ENCODE assay signal across 10 mouse cellular contexts in the genomic region with DNA sequence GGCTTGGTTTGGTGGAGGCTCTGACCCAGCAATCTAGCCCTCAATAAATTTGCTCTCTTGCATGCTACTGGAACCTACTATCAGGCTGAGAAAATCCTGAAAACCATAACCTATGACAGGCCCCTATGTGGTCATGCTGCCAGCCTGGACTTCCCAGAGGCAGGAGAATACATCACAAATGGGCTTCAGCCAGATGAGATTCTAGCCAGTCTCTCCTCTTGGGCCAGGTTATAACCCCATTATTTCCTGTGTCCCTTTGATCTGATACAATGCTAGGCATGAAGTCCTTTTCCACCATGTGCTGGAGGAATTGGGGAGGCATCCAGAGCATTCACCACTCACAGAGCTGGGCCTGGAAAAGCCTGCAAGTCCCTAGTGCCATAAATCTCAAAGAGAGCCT. TPM values are rescaled to one million over a fixed set of nuclear protein-coding genes. Genes with fewer than 3 reads are reported as not detected.
DNase-seq lines count a peak whose midpoint lies in the region; ATAC-seq and TF ChIP-seq lines count a peak whose summit lies in the region.
"Had no signal": no experiment of that assay in that cellular context is flagged by ENCODE, and none has a peak within 500 bp of the region (broad histone marks: within the 10 kb centered on the region; RNA-seq: fewer than 3 reads in every experiment).

No protein-coding gene starts in this region.

- no peak for DNase-seq in heart, postnatal 25 days (ENCODE audit: low spot score)
- DNase-seq in midbrain, embryonic 10.5 days (ENCODE audit: low spot score): no peak
- DNase-seq in midbrain, embryonic 11.5 days (ENCODE audit: low spot score, missing footprints): no peak
- no peak for DNase-seq in embryo, embryonic 10.5 days (ENCODE audit: low spot score)
- DNase-seq: cerebellum, postnatal 25 days had no signal

- H3K9me3 ChIP-seq in heart, embryonic 11.5 days (replicated peaks; ENCODE audit: control insufficient read depth, low read length): no peaks in the 10 kb centered on the region
- no peaks in the 10 kb centered on the region for H3K9me3 ChIP-seq in midbrain, embryonic 10.5 days (replicated peaks)
- H3K9me3 ChIP-seq in midbrain, embryonic 11.5 days (ENCODE audit: control insufficient read depth, low read length): no peaks in the 10 kb centered on the region
- H3K9me3 ChIP-seq in intestine, postnatal 0 days (ENCODE audit: control insufficient read depth): no peaks in the 10 kb centered on the region

- peaks cover 9% of the 10 kb centered on the region for H3K36me3 ChIP-seq in heart, embryonic 11.5 days (ENCODE audit: control insufficient read depth, insufficient read depth, low read length)
- peaks cover 26% of the 10 kb centered on the region for H3K36me3 ChIP-seq in midbrain, embryonic 10.5 days
- H3K36me3 ChIP-seq in midbrain, embryonic 11.5 days (ENCODE audit: control insufficient read depth, insufficient read depth, low read length): 0 out of 2 replicates have a peak, but pooled peaks cover 2% of the 10 kb centered on the region
- H3K36me3 ChIP-seq in intestine, postnatal 0 days (ENCODE audit: control insufficient read depth, insufficient read depth): no peaks in the 10 kb centered on the region

- no peak for ATAC-seq in heart, embryonic 11.5 days (replicated peaks; ENCODE audit: insufficient number of reproducible peaks, low FRiP score, low TSS enrichment)
- ATAC-seq in midbrain, embryonic 11.5 days (ENCODE audit: low FRiP score): no peak
- no peak for ATAC-seq in intestine, postnatal 0 days
- ATAC-seq in inflammation-experienced regulatory T-cells, adult 6 months: no peak

- no peaks in the 10 kb centered on the region for H3K27me3 ChIP-seq in heart, embryonic 11.5 days (ENCODE audit: control insufficient read depth, insufficient read depth, low read length)
- H3K27me3 ChIP-seq in midbrain, embryonic 10.5 days (ENCODE audit: low read depth, poor library complexity, severe bottlenecking): peaks cover 19% of the 10 kb centered on the region
- H3K27me3 ChIP-seq in midbrain, embryonic 11.5 days (ENCODE audit: control insufficient read depth, insufficient read depth, low read length): no peaks in the 10 kb centered on the region
- no peaks in the 10 kb centered on the region for H3K27me3 ChIP-seq in intestine, postnatal 0 days (replicated peaks; ENCODE audit: control insufficient read depth, insufficient read depth, low read length)

- H3K4me2 ChIP-seq in heart, embryonic 11.5 days: no peak overlapping the region
- no peak overlapping the region for H3K4me2 ChIP-seq in midbrain, embryonic 11.5 days
- no peak overlapping the region for H3K4me2 ChIP-seq in intestine, postnatal 0 days (replicated peaks; ENCODE audit: low read depth)

- H3K4me1 ChIP-seq in heart, embryonic 11.5 days (ENCODE audit: control insufficient read depth, insufficient read depth, low read length): peaks cover 69% of the 10 kb centered on the region
- peaks cover 48% of the 10 kb centered on the region for H3K4me1 ChIP-seq in midbrain, embryonic 10.5 days
- H3K4me1 ChIP-seq in midbrain, embryonic 11.5 days (ENCODE audit: control insufficient read depth, insufficient read depth, low read length): no peaks in the 10 kb centered on the region; the same call in 1 of the 2 replicates
- 0 out of 2 replicates have a peak, but pooled peaks cover 3% of the 10 kb centered on the region for H3K4me1 ChIP-seq in intestine, postnatal 0 days (replicated peaks; ENCODE audit: control insufficient read depth, insufficient read depth, low read length)
- peaks cover 24% of the 10 kb centered on the region for H3K4me1 ChIP-seq in olfactory bulb, adult 2 months (ENCODE audit: control insufficient read depth, insufficient read depth, low read length)

- intact Hi-C loops in heart, postnatal 25 days (cut with DNase I): loop anchor here (2.0 kb wide), 1 partner anchor 13 kb away; no protein-coding TSS in a partner anchor

- no peak for TF ChIP-seq CTCF in intestine, postnatal 0 days (IDR thresholded peaks at IDR 0.05; ENCODE audit: low read depth)
- TF ChIP-seq CTCF in olfactory bulb, adult 2 months (IDR thresholded peaks at IDR 0.05; ENCODE audit: insufficient read depth, low read depth, low read length): no peak

- TF ChIP-seq POLR2A in olfactory bulb, adult 2 months (IDR thresholded peaks at IDR 0.05; ENCODE audit: insufficient read depth, low read depth, low read length): no peak

- no peak overlapping the region for H3K4me3 ChIP-seq in heart, embryonic 11.5 days (ENCODE audit: low read depth, low read length)
- no peak overlapping the region for H3K4me3 ChIP-seq in midbrain, embryonic 10.5 days
- H3K4me3 ChIP-seq in midbrain, embryonic 11.5 days (ENCODE audit: low read depth, low read length): no peak overlapping the region
- no peak overlapping the region for H3K4me3 ChIP-seq in intestine, postnatal 0 days (ENCODE audit: low read depth, low read length)
- H3K4me3 ChIP-seq in olfactory bulb, adult 2 months (ENCODE audit: insufficient read depth, low read depth, low read length): no peak overlapping the region

- H3K27ac ChIP-seq in heart, embryonic 11.5 days (ENCODE audit: low read depth, low read length): peak overlapping the region; percentile 91
- H3K27ac ChIP-seq in midbrain, embryonic 10.5 days (replicated peaks): peak overlapping the region; percentile 78; the same call in 1 of the 2 replicates
- no peak overlapping the region for H3K27ac ChIP-seq in midbrain, embryonic 11.5 days (ENCODE audit: low read depth, low read length)
- H3K27ac ChIP-seq in intestine, postnatal 0 days (ENCODE audit: low read depth, low read length): 0 out of 2 replicates have a peak overlapping the region, but pooled peaks have one; percentile 30
- H3K27ac ChIP-seq in olfactory bulb, adult 2 months (ENCODE audit: insufficient read depth, low read depth, low read length): peak overlapping the region; percentile 44; the same call in 1 of the 2 replicates

- H3K9ac ChIP-seq in heart, embryonic 11.5 days (ENCODE audit: low read depth, low read length): 0 out of 2 replicates have a peak overlapping the region, but pooled peaks have one; percentile 3
- H3K9ac ChIP-seq in midbrain, embryonic 11.5 days (ENCODE audit: low read length): no peak overlapping the region
- no peak overlapping the region for H3K9ac ChIP-seq in intestine, postnatal 0 days (ENCODE audit: low read depth, low read length)

RNA-seq across cellular contexts. Expression of a gene that starts 36.4 kb away (rescaled TPM):
- polyA plus RNA-seq in heart, embryonic 11.5 days (2014; fragmentation: Nextera tagmentation; extraction: Ambion mirVana): 0.17 and 0.66 TPM in 2 replicates
- not detected for total RNA-seq in heart, postnatal 25 days (2021)
- polyA plus RNA-seq in midbrain, embryonic 10.5 days (2016; fragmentation: Nextera tagmentation; extraction: Ambion mirVana): 0.11 and 0.19 TPM in 2 replicates
- 0.19 TPM in 1 of 2 replicates, not detected in the other for polyA plus RNA-seq in midbrain, embryonic 11.5 days (2014; fragmentation: Nextera tagmentation; extraction: Ambion mirVana)
- not detected in 2 replicates for polyA plus RNA-seq in intestine, postnatal 0 days (2015; fragmentation: Nextera tagmentation; extraction: Ambion mirVana)
- not detected in 2 replicates for polyA plus RNA-seq in olfactory bulb, adult 2 months (2012; ENCODE audit: insufficient read depth, insufficient read length, low replicate concordance, missing spikeins)
- polyA plus RNA-seq in inflammation-experienced regulatory T-cells, adult 6 months (2017; shearing (Covaris generic)): under 1 TPM in 2 of 3 experiments, not detected in 1; 0.29 to 0.48 TPM
- total RNA-seq: gastrocnemius, adult 18-20 months had no signal

RNA-seq across cellular contexts. Expression of a gene that starts 37.2 kb away (rescaled TPM):
- polyA plus RNA-seq in heart, embryonic 11.5 days (2014; fragmentation: Nextera tagmentation; extraction: Ambion mirVana): 34.6 and 37.4 TPM in 2 replicates
- total RNA-seq in heart, postnatal 25 days (2021): 10 to 100 TPM; 20.2 to 20.7 TPM
- polyA plus RNA-seq in midbrain, embryonic 10.5 days (2016; fragmentation: Nextera tagmentation; extraction: Ambion mirVana): 61.2 and 70.7 TPM in 2 replicates
- polyA plus RNA-seq in midbrain, embryonic 11.5 days (2014; fragmentation: Nextera tagmentation; extraction: Ambion mirVana): 41.5 and 41.6 TPM in 2 replicates
- polyA plus RNA-seq in intestine, postnatal 0 days (2015; fragmentation: Nextera tagmentation; extraction: Ambion mirVana): 10.8 and 12.7 TPM in 2 replicates
- not detected in 2 replicates for polyA plus RNA-seq in olfactory bulb, adult 2 months (2012; ENCODE audit: insufficient read depth, insufficient read length, low replicate concordance, missing spikeins)
- 10 to 100 TPM in 2 of 3 experiments, 1 to 10 TPM in 1; 1.6 to 14.9 (median 10.3) TPM for polyA plus RNA-seq in inflammation-experienced regulatory T-cells, adult 6 months (2017; shearing (Covaris generic))

RNA-seq across cellular contexts. Expression of a gene that starts 38.2 kb away (rescaled TPM):
- polyA plus RNA-seq in heart, embryonic 11.5 days (2014; fragmentation: Nextera tagmentation; extraction: Ambion mirVana): 11.0 and 11.4 TPM in 2 replicates
- total RNA-seq in heart, postnatal 25 days (2021): 10 to 100 TPM; 20.1 to 21.1 TPM
- polyA plus RNA-seq in midbrain, embryonic 10.5 days (2016; fragmentation: Nextera tagmentation; extraction: Ambion mirVana): 10.9 and 12.6 TPM in 2 replicates
- polyA plus RNA-seq in midbrain, embryonic 11.5 days (2014; fragmentation: Nextera tagmentation; extraction: Ambion mirVana): 8.6 and 8.9 TPM in 2 replicates
- 5.6 and 5.9 TPM in 2 replicates for polyA plus RNA-seq in intestine, postnatal 0 days (2015; fragmentation: Nextera tagmentation; extraction: Ambion mirVana)
- not detected in 2 replicates for polyA plus RNA-seq in olfactory bulb, adult 2 months (2012; ENCODE audit: insufficient read depth, insufficient read length, low replicate concordance, missing spikeins)
- 10 to 100 TPM in 1 of 3 experiments, 1 to 10 TPM in 2; 5.5 to 13.4 (median 9.2) TPM for polyA plus RNA-seq in inflammation-experienced regulatory T-cells, adult 6 months (2017; shearing (Covaris generic))
